Mouse (Mus musculus): ENCODE measurements around the gene Kctd20.

- no peak for TF ChIP-seq POLR2A (IDR thresholded peaks at IDR 0.05; ENCODE audit: borderline replicate concordance, low read depth, low read length)
- no peak for TF ChIP-seq CTCF (IDR thresholded peaks at IDR 0.05; ENCODE audit: low read depth, low read length)
These were observed 48.7 kb downstream of the Kctd20 start for GRCm38 (mm10) chr17:29000465-29000864.

Data from bone marrow macrophage, adult 2 months (primary cell).